Mouse (Mus musculus): Measurements from ENCODE around the gene Prpf6.

- no peak for TF ChIP-seq CTCF (IDR thresholded peaks at IDR 0.05; ENCODE audit: borderline replicate concordance, insufficient read depth, low read depth, low read length)
- TF ChIP-seq POLR2A (IDR thresholded peaks at IDR 0.05; ENCODE audit: borderline replicate concordance, insufficient read depth, low read length) = no peak
Measured at GRCm38 (mm10) chr2:181673501-181673900, 81.8 kb downstream of the Prpf6 start.
